In the genomic region with DNA sequence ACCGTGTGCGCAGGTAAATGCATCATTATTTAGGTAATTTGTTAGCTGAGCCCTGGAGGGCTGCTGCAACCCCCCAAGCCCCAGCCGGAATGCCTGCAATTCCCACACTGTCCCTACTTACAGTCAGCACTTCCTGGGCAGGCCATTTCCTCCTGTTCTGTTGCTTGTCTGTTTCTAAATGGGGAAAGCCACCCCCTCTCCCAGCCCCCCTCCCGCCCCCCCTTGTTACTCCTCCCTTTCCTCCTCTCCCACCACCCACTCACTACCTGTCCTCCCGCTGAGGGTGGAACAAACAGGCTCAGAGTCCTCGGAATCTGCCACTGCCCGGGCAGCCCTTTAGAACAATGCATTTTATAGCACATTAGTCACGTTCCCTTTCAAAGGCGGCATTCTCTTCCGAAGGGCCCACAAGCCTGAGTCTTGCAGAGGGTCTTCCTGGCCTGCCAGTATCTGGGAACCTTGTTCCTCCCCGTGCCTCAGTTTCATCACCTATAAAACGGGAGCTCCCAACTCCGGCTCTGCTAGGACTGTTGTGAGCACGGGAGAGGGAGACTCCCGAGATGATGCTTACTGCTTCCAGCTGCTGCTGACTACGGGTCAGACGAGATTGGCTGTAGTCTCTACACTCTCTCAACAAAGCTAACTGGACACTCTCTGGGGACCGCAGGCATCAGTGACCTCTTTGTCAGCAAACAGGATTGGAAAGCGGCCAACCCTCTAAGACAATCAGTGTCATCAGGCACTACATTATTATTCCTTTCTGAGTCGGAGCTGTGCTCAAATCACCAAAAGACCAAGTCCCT, we compare ENCODE assay signal across 8 mouse cellular contexts. TPM values are rescaled to one million over a fixed set of nuclear protein-coding genes. Genes with fewer than 3 reads are reported as not detected.
DNase-seq lines count a peak whose midpoint lies in the region; ATAC-seq and TF ChIP-seq lines count a peak whose summit lies in the region.

No protein-coding gene starts in this region.

- no peak overlapping the region for H3K4me3 ChIP-seq in forebrain, embryonic 16.5 days (replicated peaks; ENCODE audit: low read length)
- no peak overlapping the region for H3K4me3 ChIP-seq in intestine, embryonic 16.5 days (ENCODE audit: low read length)
- H3K4me3 ChIP-seq in lung, postnatal 0 days (ENCODE audit: low read depth, low read length) = no peak overlapping the region

- no peak for TF ChIP-seq EP300 in lung, postnatal 0 days (IDR thresholded peaks at IDR 0.05)

- no peaks in the 10 kb centered on the region for H3K36me3 ChIP-seq in forebrain, embryonic 16.5 days (ENCODE audit: control insufficient read depth, insufficient read depth)
- H3K36me3 ChIP-seq in intestine, embryonic 16.5 days (ENCODE audit: control insufficient read depth, insufficient read depth, low read length) = no peaks in the 10 kb centered on the region
- no peaks in the 10 kb centered on the region for H3K36me3 ChIP-seq in lung, postnatal 0 days (ENCODE audit: insufficient read depth, low read length)

- peaks cover 14% of the 10 kb centered on the region for H3K27me3 ChIP-seq in forebrain, embryonic 16.5 days (replicated peaks; ENCODE audit: control insufficient read depth, insufficient read depth, low read length)
- no peaks in the 10 kb centered on the region for H3K27me3 ChIP-seq in intestine, embryonic 16.5 days (replicated peaks; ENCODE audit: control insufficient read depth, insufficient read depth, low read length)
- H3K27me3 ChIP-seq in lung, postnatal 0 days (replicated peaks; ENCODE audit: insufficient read depth, low read length) = no peaks in the 10 kb centered on the region

- H3K4me1 ChIP-seq in forebrain, embryonic 16.5 days (replicated peaks; ENCODE audit: control insufficient read depth, insufficient read depth, low read length) = peaks cover 15% of the 10 kb centered on the region
- H3K4me1 ChIP-seq in intestine, embryonic 16.5 days (ENCODE audit: control insufficient read depth, insufficient read depth, low read length) = peaks cover 63% of the 10 kb centered on the region
- H3K4me1 ChIP-seq in lung, postnatal 0 days (ENCODE audit: insufficient read depth, low read depth, low read length) = peaks cover 21% of the 10 kb centered on the region; the same call in 1 of the 2 replicates

- no peak for TF ChIP-seq CTCF in lung, postnatal 0 days (IDR thresholded peaks at IDR 0.05)

- DNase-seq in gastrocnemius, adult 18-20 months (ENCODE audit: low spot score) = peak; percentile 30
- no peak for DNase-seq in gastrocnemius, adult 8-10 months (ENCODE audit: low spot score in 2 of 2)
- peak; percentile 46 for DNase-seq in lung, postnatal 0 days (ENCODE audit: low spot score)
- DNase-seq in yolk sac, embryonic 10.5 days (ENCODE audit: low spot score) = peak; percentile 52
- DNase-seq in T-cell, adult 2 months (ENCODE audit: low spot score) = no peak
- DNase-seq in ovary, postnatal 36 days (ENCODE audit: low spot score) = no peak

- WGBS in forebrain, embryonic 16.5 days = 9% methylated on average over 19 of the region's 20 CpGs
- WGBS in intestine, embryonic 16.5 days = 11% methylated on average over 20 of the region's 20 CpGs
- WGBS in lung, postnatal 0 days = 11% methylated on average over 19 of the region's 20 CpGs

- H3K27ac ChIP-seq in forebrain, embryonic 16.5 days (ENCODE audit: low read length) = no peak overlapping the region
- peak overlapping the region; percentile 67 for H3K27ac ChIP-seq in intestine, embryonic 16.5 days (ENCODE audit: low read length)
- 0 out of 2 replicates have a peak overlapping the region, but pooled peaks have one; percentile 1 for H3K27ac ChIP-seq in lung, postnatal 0 days (ENCODE audit: low read length)

- no peak overlapping the region for H3K9ac ChIP-seq in forebrain, embryonic 16.5 days (replicated peaks; ENCODE audit: low read depth, low read length)
- no peak overlapping the region for H3K9ac ChIP-seq in intestine, embryonic 16.5 days (ENCODE audit: low read depth, low read length)
- H3K9ac ChIP-seq in lung, postnatal 0 days (replicated peaks; ENCODE audit: low read depth) = no peak overlapping the region

- H3K9me3 ChIP-seq in forebrain, embryonic 16.5 days (ENCODE audit: control insufficient read depth, low read length) = no peaks in the 10 kb centered on the region
- H3K9me3 ChIP-seq in intestine, embryonic 16.5 days (ENCODE audit: control insufficient read depth, low read length) = no peaks in the 10 kb centered on the region
- H3K9me3 ChIP-seq in lung, postnatal 0 days (ENCODE audit: low read length) = no peaks in the 10 kb centered on the region

- no peak for ATAC-seq in forebrain, embryonic 16.5 days
- ATAC-seq in intestine, embryonic 16.5 days = peak; percentile 34; the same call in 1 of the 2 replicates
- peak; percentile 78 for ATAC-seq in lung, postnatal 0 days

- H3K4me2 ChIP-seq in forebrain, embryonic 16.5 days (ENCODE audit: low read length) = peak overlapping the region; percentile 20; the same call in 1 of the 2 replicates
- peak overlapping the region; percentile 28 for H3K4me2 ChIP-seq in intestine, embryonic 16.5 days (ENCODE audit: low read depth, low read length)
- peak overlapping the region; percentile 20 for H3K4me2 ChIP-seq in lung, postnatal 0 days (replicated peaks; ENCODE audit: low read depth, low read length)

RNA-seq across cellular contexts. Expression of gene Vangl1, which starts 10.8 kb away (rescaled TPM):
- total RNA-seq in gastrocnemius, adult 18-20 months (2021) = 1 to 10 TPM; 2.2 to 2.4 TPM
- total RNA-seq in gastrocnemius, adult 8-10 months (2022) = 1 to 10 TPM in 3 of 4 experiments, under 1 TPM in 1; 0.70 to 2.0 (median 1.2) TPM
- 6.3 and 8.0 TPM in 2 replicates for polyA plus RNA-seq in forebrain, embryonic 16.5 days (2015; fragmentation: Nextera tagmentation; extraction: Ambion mirVana)
- polyA plus RNA-seq in intestine, embryonic 16.5 days (2015; fragmentation: Nextera tagmentation; extraction: Ambion mirVana) = 18.7 and 20.6 TPM in 2 replicates
- 14.0 and 15.8 TPM in 2 replicates for polyA plus RNA-seq in lung, postnatal 0 days (2015; fragmentation: Nextera tagmentation; extraction: Ambion mirVana)

Comparison
In these comparisons a context has a peak if more than half of its experiments do, and no peak if none do; other contexts are left out.
1. DNase-seq: peak in gastrocnemius, adult 18-20 months (single experiment), lung, postnatal 0 days (single experiment) and yolk sac, embryonic 10.5 days (single experiment); none in gastrocnemius, adult 8-10 months (0 of 2), T-cell, adult 2 months (single experiment) and ovary, postnatal 36 days (single experiment).
2. Peak in every context shown above with its lines, with median percentiles within 50 percentile points of each other: H3K4me2 ChIP-seq.